Mouse (Mus musculus) heart, adult 2 months (tissue): ENCODE measurements around the gene Rnf43. TPM values are rescaled to one million over a fixed set of nuclear protein-coding genes. Genes with fewer than 3 reads are reported as not detected.

Experiments used
- DNase-seq, 2 experiments: peaks; one replicate each; pipeline ENCODE4 v3.0.0; 2021
- H3K27ac ChIP-seq: fragments of 200-600 bp; 2 replicates; pipeline ENCODE4 v1.8.1; 2022
- H3K27me3 ChIP-seq: fragments of 200-500 bp; 2 replicates; pipeline ENCODE4 v1.6.1; 2012; ENCODE audit warnings: mild to moderate bottlenecking, low read length, inconsistent platforms, mixed read lengths; ENCODE audit not compliant: control insufficient read depth, insufficient read depth
- H3K36me3 ChIP-seq: fragments of 200-500 bp; 2 replicates; pipeline ENCODE4 v1.6.1; 2012; ENCODE audit warnings: low read length, inconsistent platforms; ENCODE audit not compliant: control insufficient read depth, insufficient read depth
- H3K4me1 ChIP-seq: fragments of 200-500 bp; 2 replicates; pipeline ENCODE4 v1.6.1; 2011; ENCODE audit warnings: low read length; ENCODE audit not compliant: control insufficient read depth, insufficient read depth
- H3K4me3 ChIP-seq: fragments of 200-600 bp; 2 replicates; pipeline ENCODE4 v1.8.1; 2022
- H3K79me2 ChIP-seq: fragments of 200-500 bp; replicated peaks from 2 replicates; pipeline ENCODE4 v1.6.1; 2012; ENCODE audit warnings: mild to moderate bottlenecking, inconsistent platforms, low read length, moderate library complexity, mixed read lengths; ENCODE audit not compliant: control insufficient read depth, insufficient read depth
- H3K9ac ChIP-seq: fragments of 200-500 bp; 2 replicates; pipeline ENCODE4 v1.6.1; 2012; ENCODE audit warnings: low read depth, mild to moderate bottlenecking, control low read depth, inconsistent platforms, low read length, mixed read lengths
- CTCF ChIP-seq: fragments of 200-600 bp; IDR thresholded peaks from 2 replicates; pipeline ENCODE4 v1.8.1; 2022; ENCODE audit warnings: antibody characterized with exemption, mild to moderate bottlenecking, moderate library complexity
- EP300 ChIP-seq: fragments of 200-500 bp; IDR thresholded peaks from 2 replicates; pipeline ENCODE4 v1.6.1; 2011; ENCODE audit warnings: low read depth, low read length, control low read depth; ENCODE audit not compliant: insufficient read depth
- POLR2A ChIP-seq: fragments of 200-500 bp; IDR thresholded peaks from 2 replicates; pipeline ENCODE4 v1.6.1; 2011; ENCODE audit warnings: mild to moderate bottlenecking, low read depth, low read length, control low read depth; ENCODE audit not compliant: insufficient read depth
- WGBS: fragments of 180-500 bp; shearing (Covaris S2); methylation state at CpG from one replicate; pipeline ENCODE4 v1.1.7; 2018; 5-methylcytosine and 5-hydroxymethylcytosine counted together
- intact Hi-C: fragments of 180-260 bp; cut with DNase I; formaldehyde crosslinking; loops from one replicate; pipeline ENCODE4 v1.15.1; 2025
- polyA plus RNA-seq: library from polyadenylated mRNA; depleted of rRNA; stranded (reverse); fragments of >200 nt; gene quantifications from 2 replicates; pipeline ENCODE4 v1.2.3, GENCODE M21; 2012
- total RNA-seq, 2 experiments: library from RNA; stranded (reverse); gene quantifications; 2 replicates each; pipeline ENCODE4 v1.2.3; 2021

Gene Rnf43
- total and polyA plus RNA-seq, 3 experiments, result 0.31 to 0.45 (median 0.42) TPM

GRCm38 (mm10) chr11:87755360-87756017, 93.0 kb downstream of the Rnf43 start:
- H3K27ac ChIP-seq, result no peak overlapping the region
- peak; percentile 55 to 87 for DNase-seq
- no peaks in the 10 kb centered on the region for H3K36me3 ChIP-seq
- TF ChIP-seq EP300 (no peak), POLR2A (peak; percentile 61)
- H3K4me1 ChIP-seq, result no peaks in the 10 kb centered on the region
- H3K9ac ChIP-seq, result no peak overlapping the region
- WGBS, result 63% methylated on average over 17 of the region's 17 CpGs
- intact Hi-C loops, result no loop called here
- H3K4me3 ChIP-seq, result no peak overlapping the region; the same call in 1 of the 2 replicates
- H3K27me3 ChIP-seq, result peaks cover 3% of the 10 kb centered on the region; the same call in 1 of the 2 replicates
- H3K79me2 ChIP-seq, result no peaks in the 10 kb centered on the region

DNA sequence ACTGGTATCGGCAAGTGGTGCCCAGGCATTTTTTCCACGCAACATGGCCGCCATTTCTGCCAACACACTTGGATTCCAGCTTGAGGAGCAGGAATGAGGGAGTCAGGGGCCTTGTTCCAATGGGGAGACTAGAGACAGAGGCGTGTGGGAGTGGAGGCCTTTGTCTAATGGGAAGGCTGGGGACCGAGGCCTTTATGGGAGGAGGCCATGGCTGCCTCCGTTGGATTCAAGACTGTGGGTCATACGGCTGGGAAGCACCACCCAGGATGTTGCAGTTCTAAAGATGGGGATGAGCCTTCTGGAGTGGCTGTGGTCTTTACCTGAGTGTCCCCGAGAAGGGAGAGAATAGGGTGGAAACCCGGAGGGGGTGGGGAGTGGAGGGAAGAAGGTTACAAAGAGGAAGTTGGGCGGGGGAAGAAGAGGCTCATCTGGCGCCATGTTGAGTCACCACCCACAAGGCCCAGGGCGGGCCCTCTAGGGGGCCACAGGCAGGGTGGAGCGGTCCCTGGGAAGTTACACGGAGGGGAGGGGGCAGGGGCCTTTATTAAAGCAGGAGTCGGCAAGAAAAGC, 93.8 kb downstream of the Rnf43 start:
- intact Hi-C loops, result no loop called here
- no peak for TF ChIP-seq CTCF
- no peak overlapping the region for H3K4me3 ChIP-seq
- H3K27me3 ChIP-seq, result peaks cover 7% of the 10 kb centered on the region; the same call in 1 of the 2 replicates
- no peaks in the 10 kb centered on the region for H3K4me1 ChIP-seq
- no peaks in the 10 kb centered on the region for H3K36me3 ChIP-seq
- peak; percentile 45 to 74 for DNase-seq
- H3K79me2 ChIP-seq, result no peaks in the 10 kb centered on the region
- H3K27ac ChIP-seq, result peak overlapping the region; percentile 17; the same call in 1 of the 2 replicates
- peak overlapping the region; percentile 0; the same call in 1 of the 2 replicates for H3K9ac ChIP-seq
- 74% methylated on average over 15 of the region's 15 CpGs for whole genome bisulfite sequencing

GRCm38 (mm10) chr11:87757001-87757954, 94.8 kb downstream of the Rnf43 start:
- DNase-seq, result peak in 1 of 2 experiments; percentile 36
- WGBS, result 81% methylated on average over 25 of the region's 25 CpGs
- H3K27ac ChIP-seq, result no peak overlapping the region

GRCm38 (mm10) chr11:87758161-87758911, 95.8 kb downstream of the Rnf43 start:
- Histone ChIP-seq H3K36me3 (no peaks in the 10 kb centered on the region), H3K4me3 (no peak overlapping the region), H3K27ac (no peak overlapping the region), H3K9ac (no peak overlapping the region), H3K79me2 (no peaks in the 10 kb centered on the region), H3K27me3 (peaks cover 15% of the 10 kb centered on the region; the same call in 1 of the 2 replicates), H3K4me1 (no peaks in the 10 kb centered on the region)
- intact Hi-C loops, result no loop called here
- 68% methylated on average over 7 of the region's 7 CpGs for WGBS
- DNase-seq, result no peak
- TF ChIP-seq POLR2A (no peak), CTCF (no peak), EP300 (no peak)

More at GRCm38 (mm10) chr11:87757001-87757954, 94.8 kb downstream of the Rnf43 start:
- Histone ChIP-seq H3K9ac (peak overlapping the region; percentile 24; the same call in 1 of the 2 replicates), H3K36me3 (no peaks in the 10 kb centered on the region), H3K4me3 (no peak overlapping the region), H3K79me2 (no peaks in the 10 kb centered on the region), H3K4me1 (no peaks in the 10 kb centered on the region), H3K27me3 (peaks cover 11% of the 10 kb centered on the region; the same call in 1 of the 2 replicates)
- intact Hi-C loops, result no loop called here
- TF ChIP-seq CTCF (no peak), EP300 (no peak), POLR2A (no peak)

- H3K27ac ChIP-seq, result no peak overlapping the region
- no peak overlapping the region for H3K4me3 ChIP-seq
- intact Hi-C loops, result no loop called here
- no peaks in the 10 kb centered on the region for H3K4me1 ChIP-seq
- H3K9ac ChIP-seq, result no peak overlapping the region
- no peak for DNase-seq
- 65% methylated on average over 4 of the region's 4 CpGs for WGBS
- H3K27me3 ChIP-seq, result peaks cover 20% of the 10 kb centered on the region
- no peaks in the 10 kb centered on the region for H3K36me3 ChIP-seq
- TF ChIP-seq POLR2A, result no peak
- TF ChIP-seq EP300, result no peak
- H3K79me2 ChIP-seq, result no peaks in the 10 kb centered on the region
These were observed 96.6 kb downstream of the Rnf43 start for GRCm38 (mm10) chr11:87758957-87759608.
